Mouse (Mus musculus) lung, embryonic 16.5 days (tissue): ENCODE results near the gene Itga7. TPM values are rescaled to one million over a fixed set of nuclear protein-coding genes. Genes with fewer than 3 reads are reported as not detected.

Source experiments
- ATAC-seq: fragments of 200-750 bp; cut with Nextera tagmentation; 2 replicates; pipeline ENCODE4 v1.8.0; 2017; ENCODE audit warnings: low read depth, mild to moderate bottlenecking, moderate library complexity
- H3K27ac ChIP-seq: fragments of 300-500 bp; sonication (generic); 2 replicates; pipeline ENCODE4 v1.5.1; 2014; ENCODE audit warnings: mild to moderate bottlenecking, control low read depth, low read length
- H3K27me3 ChIP-seq: fragments of 300-500 bp; sonication (generic); 2 replicates; pipeline ENCODE4 v1.6.1; 2014; ENCODE audit warnings: low read depth, low read length, mixed read lengths; ENCODE audit not compliant: control insufficient read depth, insufficient read depth
- H3K36me3 ChIP-seq: fragments of 300-500 bp; sonication (generic); 2 replicates; pipeline ENCODE4 v1.6.1; 2014; ENCODE audit warnings: low read length; ENCODE audit not compliant: control insufficient read depth, insufficient read depth
- H3K4me1 ChIP-seq: fragments of 300-500 bp; sonication (generic); replicated peaks from 2 replicates; pipeline ENCODE4 v1.6.1; 2014; ENCODE audit warnings: low read length, mixed read lengths; ENCODE audit not compliant: control insufficient read depth, insufficient read depth
- H3K4me2 ChIP-seq: fragments of 300-500 bp; sonication (generic); 2 replicates; pipeline ENCODE4 v1.6.1; 2014; ENCODE audit warnings: low read depth, low read length, control low read depth
- H3K4me3 ChIP-seq: fragments of 300-500 bp; sonication (generic); 2 replicates; pipeline ENCODE4 v1.5.1; 2014; ENCODE audit warnings: mild to moderate bottlenecking, low read length, control low read depth
- H3K9ac ChIP-seq: fragments of 300-500 bp; sonication (generic); 2 replicates; pipeline ENCODE4 v1.6.1; 2014; ENCODE audit warnings: low read length, control low read depth
- H3K9me3 ChIP-seq: fragments of 300-500 bp; sonication (generic); 2 replicates; pipeline ENCODE4 v1.6.1; 2016; ENCODE audit warnings: low read length; ENCODE audit not compliant: control insufficient read depth
- WGBS: fragments of 180-500 bp; shearing (Covaris S2); extraction: QIAGEN DNeasy Blood & Tissue Kit; methylation state at CpG from one replicate; pipeline ENCODE4 v1.1.7; 2014; 5-methylcytosine and 5-hydroxymethylcytosine counted together
- polyA plus RNA-seq: library from polyadenylated mRNA; unstranded; fragments of >200 nt; fragmentation: Nextera tagmentation; extraction: Ambion mirVana; gene quantifications from 2 replicates; pipeline ENCODE4 v1.2.1, GENCODE M21; 2015

Gene Itga7
- polyA plus RNA-seq, 1 experiment from 2014 or later, result 8.5 TPM

- Histone ChIP-seq H3K27me3 (peaks cover 11% of the 10 kb centered on the region), H3K9me3 (no peaks in the 10 kb centered on the region), H3K9ac (no peak overlapping the region), H3K4me1 (peaks cover 13% of the 10 kb centered on the region), H3K4me3 (no peak overlapping the region), H3K4me2 (no peak overlapping the region), H3K27ac (no peak overlapping the region), H3K36me3 (no peaks in the 10 kb centered on the region)
- ATAC-seq, result no peak
- WGBS, result 35% methylated on average over 4 of the region's 4 CpGs
Measured at GRCm38 (mm10) chr10:128928356-128928755, 5.3 kb upstream of the Itga7 start.

GRCm38 (mm10) chr10:128929638-128930378 is 3.8 kb upstream of the Itga7 start:
- peak overlapping the region; percentile 31 for H3K27ac ChIP-seq
- peaks cover 25% of the 10 kb centered on the region for H3K27me3 ChIP-seq
- no peaks in the 10 kb centered on the region for H3K36me3 ChIP-seq
- no peak overlapping the region for H3K4me3 ChIP-seq
- H3K9ac ChIP-seq, result no peak overlapping the region
- H3K9me3 ChIP-seq, result no peaks in the 10 kb centered on the region
- no peak overlapping the region for H3K4me2 ChIP-seq
- ATAC-seq, result peak; percentile 86
- peaks cover 13% of the 10 kb centered on the region for H3K4me1 ChIP-seq
- 28% methylated on average over 7 of the region's 7 CpGs for WGBS

GRCm38 (mm10) chr10:128931441-128931840 is 2.2 kb upstream of the Itga7 start:
- no peak overlapping the region for H3K27ac ChIP-seq
- no peak overlapping the region for H3K4me2 ChIP-seq
- H3K4me3 ChIP-seq, result no peak overlapping the region
- peaks cover 39% of the 10 kb centered on the region for H3K27me3 ChIP-seq
- 58% methylated on average over 2 of the region's 2 CpGs for WGBS
- H3K9me3 ChIP-seq, result no peaks in the 10 kb centered on the region
- no peak for ATAC-seq
- H3K4me1 ChIP-seq, result peaks cover 13% of the 10 kb centered on the region
- no peak overlapping the region for H3K9ac ChIP-seq
- H3K36me3 ChIP-seq, result no peaks in the 10 kb centered on the region

DNA sequence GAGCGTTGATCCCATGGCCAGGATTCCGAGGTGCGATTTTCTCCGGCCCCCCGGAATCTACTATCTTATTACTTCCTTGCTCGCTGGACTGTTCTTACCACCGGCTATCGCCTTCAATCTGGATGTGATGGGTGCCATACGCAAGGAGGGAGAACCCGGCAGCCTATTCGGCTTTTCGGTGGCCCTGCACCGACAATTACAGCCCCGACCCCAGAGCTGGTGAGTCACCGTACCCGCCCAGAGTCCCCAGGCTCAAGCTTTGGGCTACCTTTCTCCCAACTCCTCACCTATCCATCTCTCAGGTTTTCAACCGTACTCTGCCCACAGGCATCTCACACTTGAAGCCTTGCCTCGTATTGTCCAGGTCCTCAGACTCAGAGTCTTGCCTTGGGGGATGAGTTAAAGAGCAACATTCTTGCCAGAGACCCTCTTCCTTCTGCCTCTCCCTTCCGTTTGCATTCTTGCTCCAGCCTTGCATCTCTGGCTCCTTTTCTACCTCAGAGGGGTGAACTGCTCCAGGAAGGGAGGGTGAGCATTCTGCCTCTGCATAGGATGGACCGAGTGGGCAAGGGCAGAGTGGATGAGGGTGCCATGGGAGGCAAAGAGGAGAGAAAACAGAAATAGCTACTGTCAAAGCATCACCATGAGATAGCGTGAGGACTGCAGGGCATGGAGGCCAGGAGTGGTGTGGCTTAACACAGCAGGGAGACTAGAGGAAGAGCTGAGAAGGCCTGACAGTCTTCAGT is 531 bp downstream of the Itga7 start:
- H3K9me3 ChIP-seq, result no peaks in the 10 kb centered on the region
- peak overlapping the region; percentile 49 for H3K4me3 ChIP-seq
- H3K36me3 ChIP-seq, result no peaks in the 10 kb centered on the region
- ATAC-seq, result no peak
- WGBS, result 4% methylated on average over 21 of the region's 21 CpGs
- no peak overlapping the region for H3K27ac ChIP-seq
- H3K9ac ChIP-seq, result peak overlapping the region; percentile 43; the same call in 1 of the 2 replicates
- H3K4me1 ChIP-seq, result peaks cover 13% of the 10 kb centered on the region
- peaks cover 39% of the 10 kb centered on the region for H3K27me3 ChIP-seq
- H3K4me2 ChIP-seq, result peak overlapping the region; percentile 68

- Histone ChIP-seq H3K27ac (no peak overlapping the region), H3K9me3 (no peaks in the 10 kb centered on the region), H3K36me3 (no peaks in the 10 kb centered on the region), H3K27me3 (peaks cover 39% of the 10 kb centered on the region), H3K4me2 (no peak overlapping the region), H3K9ac (no peak overlapping the region), H3K4me1 (peaks cover 8% of the 10 kb centered on the region), H3K4me3 (no peak overlapping the region)
- 55% methylated on average over 7 of the region's 7 CpGs for WGBS
- no peak for ATAC-seq
Measured at GRCm38 (mm10) chr10:128934997-128935787, 1.6 kb downstream of the Itga7 start.

DNA sequence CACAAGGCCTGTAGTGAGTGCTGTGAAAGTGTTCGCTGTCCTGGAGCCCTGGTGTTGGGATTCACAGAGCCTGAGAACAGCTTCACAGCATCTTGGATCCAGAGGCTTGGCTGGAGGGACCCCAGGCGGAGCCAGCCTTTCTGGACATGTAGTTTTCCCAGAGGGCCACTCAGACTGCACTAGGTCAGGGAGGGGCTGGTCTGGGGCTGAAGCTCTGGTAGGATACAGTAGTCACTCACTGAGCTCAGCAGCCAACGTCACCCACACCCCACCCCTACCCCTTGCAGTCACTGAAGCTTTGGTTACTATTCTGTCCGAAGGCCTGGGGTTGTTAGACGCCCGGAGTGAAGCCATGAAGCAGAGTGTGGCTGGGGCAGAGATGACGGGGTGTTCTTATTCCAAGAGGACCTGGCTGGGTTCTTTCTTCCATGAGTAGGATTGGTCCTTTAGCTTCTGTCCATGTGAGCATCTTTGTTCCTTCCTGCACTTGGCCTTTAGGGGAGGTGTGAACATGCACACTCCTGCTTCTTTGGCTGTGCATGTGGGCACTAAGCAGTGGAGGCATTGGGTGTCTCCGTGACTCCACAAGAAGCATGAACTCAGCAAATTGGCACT is 2.3 kb downstream of the Itga7 start:
- Histone ChIP-seq H3K27ac (no peak overlapping the region), H3K4me1 (peaks cover 8% of the 10 kb centered on the region), H3K27me3 (peaks cover 39% of the 10 kb centered on the region), H3K4me2 (no peak overlapping the region), H3K36me3 (no peaks in the 10 kb centered on the region), H3K9ac (no peak overlapping the region), H3K9me3 (no peaks in the 10 kb centered on the region), H3K4me3 (no peak overlapping the region)
- ATAC-seq, result no peak
- WGBS, result 72% methylated on average over 8 of the region's 8 CpGs

DNA sequence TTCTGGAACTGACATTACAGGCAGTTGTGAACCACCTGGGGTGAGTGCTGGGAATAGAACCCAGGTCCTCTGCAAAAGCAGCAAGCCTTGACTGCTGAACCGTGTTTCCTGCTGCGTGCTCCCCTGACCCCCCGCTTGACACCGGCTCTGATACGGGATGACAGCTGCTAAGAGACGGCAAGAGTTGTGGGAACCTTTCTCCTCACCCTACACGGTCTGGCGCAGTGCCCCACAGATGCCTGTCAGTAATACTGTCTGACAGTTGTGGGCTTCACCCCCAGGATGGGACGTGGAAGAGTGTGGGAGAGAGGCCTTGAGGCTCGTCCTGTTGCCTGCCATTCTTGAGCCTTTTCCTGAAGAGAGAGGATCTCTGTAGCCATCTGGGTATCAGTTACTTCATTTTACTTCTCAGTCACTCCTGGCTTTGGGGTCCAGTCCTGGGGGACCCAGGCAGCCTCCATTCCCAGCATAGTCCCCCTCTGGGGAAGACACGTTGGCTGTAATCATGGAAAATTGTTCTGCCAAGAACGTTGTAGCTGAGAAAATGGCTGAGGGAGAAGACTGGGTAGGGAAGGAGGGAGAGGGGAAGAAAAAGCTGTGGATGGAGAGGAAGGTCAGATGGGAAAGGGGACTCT is 4.3 kb downstream of the Itga7 start:
- H3K9me3 ChIP-seq, result no peaks in the 10 kb centered on the region
- H3K27ac ChIP-seq, result no peak overlapping the region
- WGBS, result 55% methylated on average over 12 of the region's 12 CpGs
- no peak overlapping the region for H3K9ac ChIP-seq
- peaks cover 8% of the 10 kb centered on the region for H3K4me1 ChIP-seq
- H3K36me3 ChIP-seq, result no peaks in the 10 kb centered on the region
- peaks cover 31% of the 10 kb centered on the region for H3K27me3 ChIP-seq
- no peak overlapping the region for H3K4me2 ChIP-seq
- ATAC-seq, result no peak
- no peak overlapping the region for H3K4me3 ChIP-seq

DNA sequence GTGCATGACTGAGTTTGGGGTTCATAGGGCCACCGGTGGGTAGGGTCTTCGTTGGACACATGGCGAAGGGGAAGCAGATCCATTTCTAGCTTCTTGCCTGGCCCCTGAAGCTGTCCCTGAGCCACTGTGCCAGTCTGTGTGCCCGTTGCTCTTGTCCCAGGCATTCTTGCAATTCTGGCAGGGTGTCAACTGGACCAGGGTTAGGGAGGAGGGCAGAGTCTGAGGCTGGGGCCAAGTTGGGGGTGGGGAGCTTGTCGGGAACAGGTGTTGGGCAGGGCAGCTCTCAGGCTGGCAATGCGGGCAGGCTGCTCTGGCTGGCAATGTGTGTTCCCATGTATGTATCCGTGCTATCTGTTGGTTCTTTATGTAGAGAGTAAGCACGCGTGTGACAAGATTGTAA is 4.8 kb downstream of the Itga7 start:
- ATAC-seq, result peak; percentile 34; the same call in 1 of the 2 replicates
- Histone ChIP-seq H3K36me3 (no peaks in the 10 kb centered on the region), H3K27me3 (peaks cover 27% of the 10 kb centered on the region), H3K9me3 (no peaks in the 10 kb centered on the region), H3K9ac (no peak overlapping the region), H3K4me1 (peaks cover 8% of the 10 kb centered on the region), H3K4me2 (no peak overlapping the region), H3K4me3 (no peak overlapping the region), H3K27ac (no peak overlapping the region)
- 68% methylated on average over 9 of the region's 9 CpGs for WGBS
